Mouse (Mus musculus) yolk sac, embryonic 10.5 days (tissue): Measurements from ENCODE around the gene Zfp90.
"Not testable (repeated sequence)": the region's sequence is repeated elsewhere in the genome, so short reads cannot be mapped to it uniquely, and the experiment has no call there.

ENCODE experiments used
- DNase-seq: peaks from one replicate; pipeline ENCODE4 v3.0.0-alpha.2; 2017; ENCODE audit warnings: low spot score

The Zfp90 gene

DNA sequence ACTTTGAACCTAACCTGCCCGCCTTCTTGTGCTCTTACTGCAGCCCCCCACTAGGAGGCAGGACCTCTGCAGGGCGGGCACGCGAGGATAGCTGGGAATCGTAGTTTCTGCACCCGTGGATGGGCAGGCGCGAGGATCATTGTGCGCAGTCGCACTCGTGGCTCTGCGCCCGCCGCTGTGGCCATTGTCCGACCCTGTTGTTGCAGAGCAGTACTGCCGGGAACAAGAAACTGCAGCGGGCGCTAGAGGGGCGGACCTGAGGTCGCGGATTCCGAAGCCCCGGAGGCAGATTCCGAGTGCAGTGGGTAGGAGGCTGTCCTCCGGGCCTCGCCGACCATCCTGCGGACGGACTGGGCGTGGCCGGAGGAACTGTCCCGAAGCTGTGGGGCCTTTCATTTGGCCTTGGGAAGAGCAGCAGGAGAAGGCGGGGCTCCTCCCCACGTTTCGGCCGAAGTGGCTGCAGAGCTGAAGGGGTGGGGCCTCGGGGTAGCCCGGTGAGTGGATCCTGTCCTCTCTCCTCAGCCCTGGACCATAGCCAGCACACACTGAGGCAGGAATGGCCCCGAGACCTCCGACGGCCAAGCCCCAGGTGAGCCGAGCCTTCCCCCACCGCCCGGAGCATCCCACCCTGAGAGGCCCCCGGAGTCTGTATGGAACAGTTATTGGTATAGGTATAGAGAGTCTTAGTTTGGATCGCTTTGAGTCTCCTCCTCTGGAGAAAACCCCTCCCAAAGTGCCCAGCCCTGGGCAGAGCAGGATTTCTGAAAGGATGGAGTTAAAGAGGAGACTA, at the start of gene Zfp90:
Gene Zfp90, plus strand, starts transcription at position 146 of the 790 bp plus-strand sequence.
- peak; percentile 97 for DNase-seq

DNA sequence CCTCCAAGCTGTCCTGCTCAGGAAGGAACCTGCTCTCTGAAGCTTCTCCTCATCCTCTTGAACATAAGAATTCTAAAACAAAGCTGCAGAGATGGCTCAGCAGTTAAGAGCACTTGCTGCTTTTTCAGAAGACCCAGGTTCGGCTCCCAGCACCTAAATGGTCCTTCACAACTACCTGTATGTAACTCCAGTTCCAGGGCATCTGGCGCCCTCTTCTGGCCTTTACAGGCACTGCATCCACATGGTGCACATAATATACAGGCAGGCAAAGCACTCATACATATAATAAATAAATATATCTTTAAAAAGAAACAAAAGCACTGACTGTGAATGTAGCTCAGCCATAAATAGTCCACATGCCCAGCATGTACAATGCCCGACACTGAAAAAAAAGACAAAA, 46.6 kb upstream of the Zfp90 start:
- DNase-seq, result no peak

DNA sequence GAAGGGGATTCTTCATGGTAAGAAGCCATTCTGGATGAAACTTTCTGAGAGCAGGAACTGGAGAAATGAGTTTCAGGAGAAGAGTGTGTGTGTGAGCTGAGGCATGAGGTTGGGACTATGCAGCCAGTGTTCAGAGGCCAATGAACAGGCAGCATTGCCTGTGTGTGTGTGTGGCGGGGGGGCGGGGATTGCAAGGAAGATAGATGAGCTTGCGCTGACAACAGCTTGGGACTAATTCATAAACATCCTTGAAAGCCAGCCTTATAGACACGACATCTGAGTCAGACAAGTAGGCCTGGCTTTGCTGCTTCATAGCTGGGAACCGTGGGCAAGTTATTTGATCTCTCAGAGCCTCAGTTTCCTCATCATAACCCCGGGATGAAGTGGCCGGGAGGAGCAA, 46.1 kb upstream of the Zfp90 start:
- no peak for DNase-seq

DNA sequence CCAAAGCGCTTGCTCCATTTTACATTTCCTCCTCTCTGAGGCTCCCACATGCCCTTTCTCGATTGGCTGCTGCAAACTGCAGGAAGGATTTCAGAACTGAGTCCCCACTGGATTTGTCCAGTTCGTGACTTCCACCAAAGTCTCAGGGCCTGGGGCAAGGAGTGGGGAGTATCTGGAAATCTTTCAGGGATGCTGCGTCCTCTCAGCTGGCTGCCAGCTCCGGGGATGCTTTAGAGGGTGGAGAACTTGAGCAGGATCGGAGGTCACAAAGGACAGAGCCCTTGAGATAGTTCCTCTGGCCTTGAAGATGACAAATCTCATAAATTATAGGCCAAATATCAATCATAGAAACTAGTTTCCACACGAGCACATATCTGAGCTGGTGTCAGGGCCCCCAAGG, 39.2 kb upstream of the Zfp90 start:
- DNase-seq, result no peak

DNA sequence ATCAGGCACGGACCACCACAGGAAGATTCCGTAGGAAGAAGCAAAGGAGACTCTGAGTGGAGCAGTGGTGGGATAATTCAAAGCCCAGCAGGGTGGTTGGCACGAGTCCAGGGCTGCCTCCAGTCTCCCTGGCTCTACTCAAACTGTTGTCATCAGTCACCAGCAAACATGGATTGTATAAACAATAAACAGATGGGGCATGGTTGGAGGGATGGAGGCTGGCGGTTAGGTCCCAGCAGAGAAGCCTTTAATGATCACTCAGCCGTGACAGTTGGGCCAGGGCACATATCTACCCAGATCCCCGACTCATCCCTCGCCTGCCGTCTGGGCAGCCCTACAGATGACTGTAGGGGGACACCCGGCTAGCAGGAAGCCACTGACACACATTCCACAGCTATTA, 38.3 kb upstream of the Zfp90 start:
- no peak for DNase-seq

DNA sequence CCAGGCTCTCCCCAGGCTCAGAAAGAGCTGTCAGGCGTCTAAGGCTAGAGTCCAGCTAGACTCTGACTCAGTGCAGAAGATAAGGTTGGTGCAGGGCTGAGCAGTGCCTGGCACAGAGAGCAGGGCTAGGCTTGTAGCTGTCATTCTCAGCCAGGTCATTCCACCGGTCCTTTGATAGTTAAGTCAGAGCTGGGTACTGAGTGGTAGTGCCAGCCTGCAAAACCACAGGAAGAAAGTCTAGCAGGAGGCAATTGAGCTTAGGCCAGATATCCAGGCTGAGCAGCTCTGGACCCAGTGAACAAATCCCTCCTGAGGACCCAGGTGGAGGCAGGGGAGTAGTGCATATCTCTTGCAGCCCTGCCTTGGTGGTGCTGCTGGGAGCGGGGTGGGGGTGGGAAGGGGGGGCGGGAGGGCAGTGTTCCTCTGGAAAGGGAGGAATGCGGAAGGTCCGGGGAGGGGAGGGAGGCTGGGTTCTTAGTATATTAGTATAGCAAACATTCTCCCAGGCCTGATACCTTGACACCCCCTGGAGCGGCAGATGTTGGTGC, 36.6 kb upstream of the Zfp90 start:
- peak; percentile 39 for DNase-seq

DNA sequence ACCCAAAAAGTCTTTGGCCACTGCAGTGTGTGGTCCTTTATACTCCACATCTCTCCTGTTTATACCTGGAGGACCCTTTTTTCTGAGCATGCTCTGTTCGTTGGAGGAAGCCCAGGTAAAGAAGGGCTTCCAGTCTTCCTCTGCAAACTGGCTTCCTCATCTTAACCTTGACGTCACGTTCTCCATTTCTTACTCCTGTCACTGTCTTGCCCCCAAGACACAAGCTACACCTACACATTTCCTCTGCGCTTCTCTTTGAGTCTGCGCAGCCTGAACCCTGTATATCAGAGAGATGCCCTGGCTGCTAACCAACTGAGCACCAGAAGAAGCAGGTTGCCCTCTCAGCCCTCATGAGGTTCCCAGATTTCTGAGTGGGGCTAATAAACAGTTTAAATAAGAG, 35.8 kb upstream of the Zfp90 start:
- no peak for DNase-seq

DNA sequence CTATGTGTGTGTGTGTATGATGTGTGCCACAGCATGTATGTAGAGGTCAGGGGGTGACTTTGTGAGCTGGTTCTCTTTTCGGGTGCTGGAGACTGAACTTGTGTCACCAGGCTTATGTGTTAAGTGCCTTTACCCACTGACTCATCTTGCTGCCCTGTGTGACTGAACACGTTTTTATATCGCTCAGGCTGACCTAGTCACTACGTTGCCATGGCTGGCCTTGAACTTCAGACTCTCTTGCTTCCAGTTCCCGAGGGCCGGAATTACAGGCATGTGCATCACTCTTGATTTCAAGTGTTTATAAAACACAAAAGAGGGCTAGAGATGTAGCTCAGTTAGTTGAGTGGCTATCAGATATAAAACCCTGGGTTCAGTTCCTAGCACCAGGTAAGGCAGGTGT, 34.1 kb upstream of the Zfp90 start:
- no peak for DNase-seq

DNA sequence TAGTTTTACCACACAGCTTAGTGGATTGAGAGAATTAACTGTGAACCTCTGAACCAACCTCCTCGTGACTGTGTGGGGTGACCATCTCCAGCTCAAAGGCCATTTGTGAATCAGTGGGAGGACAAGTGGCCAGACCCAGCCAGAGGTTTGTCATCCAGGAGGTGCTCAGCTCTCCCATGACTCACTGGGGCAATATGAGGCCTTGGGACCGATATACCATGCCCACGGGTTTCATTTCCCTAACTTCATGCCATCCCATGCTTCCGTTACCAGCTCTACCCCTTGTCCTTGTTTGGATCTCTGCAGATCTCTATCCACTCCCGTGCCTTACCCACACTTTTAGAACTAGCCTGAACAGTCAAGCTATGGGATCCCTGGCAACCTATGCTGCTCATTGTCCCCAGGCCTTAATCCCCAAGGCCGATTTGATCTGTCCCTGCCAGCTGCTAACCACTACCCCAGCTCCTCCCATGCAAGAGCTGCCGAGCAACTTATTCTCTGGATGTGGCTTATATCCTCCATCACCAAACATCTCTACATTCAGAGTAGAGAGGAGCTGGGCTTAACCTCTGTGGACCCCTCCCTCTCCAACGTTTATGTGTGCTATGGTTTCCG, 27.2 kb upstream of the Zfp90 start:
- DNase-seq, result no peak

DNA sequence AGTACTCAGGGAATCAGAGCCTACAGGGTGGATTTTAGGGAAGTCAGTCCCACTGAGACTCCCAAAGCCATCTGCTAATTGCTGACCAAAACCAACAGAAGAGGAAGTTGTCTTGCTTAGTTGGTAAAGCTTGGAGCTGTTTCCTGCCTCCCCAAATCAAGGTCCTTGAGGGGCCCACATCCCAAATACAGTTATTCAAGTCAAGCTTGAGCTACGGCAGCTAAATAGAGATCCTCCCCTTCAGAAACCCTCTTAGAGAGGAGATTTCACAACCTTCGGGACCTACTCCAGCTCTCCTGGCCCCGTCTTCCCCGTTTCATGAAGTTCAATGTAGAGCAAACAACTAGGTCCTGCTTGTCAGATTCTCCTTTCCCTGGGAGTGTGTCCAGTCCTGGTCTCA, 20.6 kb upstream of the Zfp90 start:
- peak; percentile 16 for DNase-seq

DNA sequence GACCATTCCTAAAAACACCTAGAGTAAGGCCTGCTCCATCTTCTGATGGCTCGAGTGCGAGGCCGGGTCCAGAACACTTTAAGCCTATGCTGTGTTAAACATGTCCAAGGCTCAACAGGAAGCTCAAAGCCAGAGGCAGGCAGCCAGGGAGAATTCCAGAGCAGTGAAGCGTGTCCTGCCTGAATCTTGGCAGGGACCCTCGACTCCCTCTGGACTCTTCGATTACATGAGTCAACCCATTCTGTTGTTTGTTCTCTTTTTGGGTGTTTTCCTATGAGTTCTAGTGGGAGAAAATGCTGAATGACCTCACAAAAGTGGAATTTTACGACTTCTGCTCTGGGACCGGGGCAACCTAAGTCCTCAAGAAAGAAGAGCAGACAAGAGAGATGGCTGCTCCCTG, 15.4 kb upstream of the Zfp90 start:
- DNase-seq, result no peak

DNA sequence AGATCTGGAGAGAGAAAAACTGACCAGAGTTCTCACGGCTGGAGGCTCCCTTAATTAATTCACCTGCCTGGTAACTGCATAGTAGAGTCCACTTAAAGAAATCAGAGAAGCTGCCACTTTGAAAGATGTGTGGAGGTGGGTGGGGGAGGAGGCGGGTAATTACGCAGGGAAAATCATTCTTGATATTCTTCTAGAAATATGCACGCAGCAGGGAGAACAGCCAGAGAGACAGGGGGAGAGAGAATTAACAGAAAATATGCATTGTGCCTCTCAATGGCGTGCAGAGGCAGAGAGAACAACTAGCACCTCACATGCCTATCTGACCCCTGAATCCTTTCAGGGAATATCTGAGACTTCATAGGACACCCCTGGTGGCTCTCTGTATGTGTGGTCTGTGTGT, 14.9 kb upstream of the Zfp90 start:
- no peak for DNase-seq

DNA sequence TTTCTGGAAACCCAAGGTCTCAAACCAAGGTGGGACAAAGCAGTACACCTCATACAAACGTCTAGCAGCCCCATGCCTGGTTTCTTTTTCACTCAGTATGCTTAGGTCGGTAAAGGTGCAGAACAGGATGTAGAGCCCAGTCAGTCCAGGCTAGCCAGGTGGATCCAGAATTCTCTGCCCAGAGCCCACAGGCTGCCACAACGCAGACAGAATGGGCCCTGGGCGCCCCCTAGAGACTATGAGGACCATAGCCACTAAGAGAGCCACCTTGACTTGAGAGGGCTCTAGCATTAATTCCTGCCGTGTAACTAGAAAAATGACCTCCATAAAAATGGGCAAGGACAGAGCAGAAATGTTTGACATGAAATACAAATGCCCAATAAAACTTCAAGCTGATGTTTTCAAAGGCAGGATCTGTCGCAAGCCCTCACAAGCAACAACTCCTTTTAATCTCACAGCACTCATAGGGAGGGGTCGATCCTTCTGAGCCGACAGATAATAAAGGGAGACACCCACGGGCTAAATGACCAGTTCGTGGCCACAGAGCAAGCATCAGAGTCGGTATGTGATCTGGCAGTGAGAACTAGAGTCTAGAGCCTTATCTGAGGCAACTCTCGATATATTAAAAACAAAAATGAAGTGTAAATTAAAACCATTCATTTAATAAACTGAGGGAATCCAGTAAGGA, 11.7 kb upstream of the Zfp90 start:
- peak; percentile 62 for DNase-seq

DNA sequence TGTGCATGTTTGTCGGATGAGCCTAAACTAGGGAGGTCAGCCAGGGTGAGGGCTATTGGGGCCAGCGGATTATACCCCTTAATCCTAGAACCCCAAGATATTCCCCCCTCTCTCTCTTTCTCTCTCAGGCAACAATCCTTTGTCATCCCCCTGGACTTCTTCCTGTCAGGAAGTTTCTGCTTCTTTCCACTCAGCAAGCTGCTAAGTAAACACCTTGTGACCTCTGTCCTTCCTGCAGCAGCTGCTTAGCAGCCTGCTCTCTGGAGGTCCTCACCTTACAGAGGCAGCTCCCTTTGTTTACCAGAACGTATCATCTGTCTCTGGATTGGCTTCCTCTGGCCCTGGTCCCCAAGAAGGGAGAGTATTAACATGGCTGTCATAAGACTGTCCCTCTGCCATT, 10.3 kb upstream of the Zfp90 start:
- peak; percentile 82 for DNase-seq

DNA sequence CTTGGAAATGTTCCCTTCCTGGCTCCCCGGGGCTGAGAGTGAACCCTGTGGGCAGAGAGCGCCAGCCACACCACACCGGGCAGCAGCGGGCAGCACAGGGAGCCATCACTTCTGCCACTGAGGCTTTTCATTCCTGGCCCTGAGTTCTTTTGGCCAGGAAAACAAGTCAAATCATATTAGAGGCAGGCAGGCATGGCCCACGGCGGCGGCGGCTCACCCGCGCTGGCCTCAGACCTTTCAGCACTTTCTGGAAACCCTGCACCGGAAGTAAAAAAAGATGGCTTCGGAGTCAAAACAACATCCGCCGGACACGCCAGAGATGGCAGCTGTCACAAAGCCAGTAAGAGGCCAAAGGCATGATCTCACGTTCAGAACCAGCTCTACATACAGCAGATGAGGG, 9.3 kb upstream of the Zfp90 start:
- DNase-seq, result no peak

DNA sequence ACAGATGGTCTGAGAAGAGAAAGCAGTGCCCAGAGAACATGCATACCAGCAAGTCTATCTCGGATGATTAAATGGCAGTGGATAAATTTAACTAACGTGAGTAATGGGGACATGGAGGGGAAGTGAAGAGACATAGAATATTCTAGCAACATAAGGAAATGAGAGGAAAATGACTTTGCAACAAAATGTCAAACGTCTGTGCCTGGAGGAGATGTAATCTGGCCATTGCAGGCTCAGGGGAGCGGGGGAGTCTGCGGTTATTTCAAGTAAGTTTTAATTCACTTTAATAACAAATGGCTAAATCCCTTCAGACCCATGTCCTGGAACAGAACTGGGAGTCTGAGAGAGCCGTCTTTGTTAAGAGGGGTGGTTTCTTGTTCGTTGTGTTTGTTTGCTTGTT, 5.1 kb upstream of the Zfp90 start:
- DNase-seq, result no peak

DNA sequence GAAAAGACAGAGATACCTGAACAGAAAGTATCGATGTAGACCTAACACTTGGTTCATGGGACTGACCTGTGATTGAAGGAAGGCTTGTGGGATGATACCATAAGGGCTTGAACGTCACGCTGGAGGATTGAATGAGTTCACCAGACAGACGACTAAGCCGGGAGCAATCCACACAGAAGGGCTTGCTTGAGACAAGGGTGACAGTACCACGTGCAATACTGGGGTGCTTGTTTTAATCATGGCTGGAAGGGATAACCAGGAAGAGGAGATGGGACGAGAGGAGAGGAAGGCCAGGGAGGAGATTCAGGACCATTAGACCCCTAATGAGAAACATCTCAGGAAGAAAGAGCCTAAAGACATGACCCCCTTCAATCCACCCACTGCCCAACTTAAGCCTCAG, 4.6 kb upstream of the Zfp90 start:
- DNase-seq, result no peak

DNA sequence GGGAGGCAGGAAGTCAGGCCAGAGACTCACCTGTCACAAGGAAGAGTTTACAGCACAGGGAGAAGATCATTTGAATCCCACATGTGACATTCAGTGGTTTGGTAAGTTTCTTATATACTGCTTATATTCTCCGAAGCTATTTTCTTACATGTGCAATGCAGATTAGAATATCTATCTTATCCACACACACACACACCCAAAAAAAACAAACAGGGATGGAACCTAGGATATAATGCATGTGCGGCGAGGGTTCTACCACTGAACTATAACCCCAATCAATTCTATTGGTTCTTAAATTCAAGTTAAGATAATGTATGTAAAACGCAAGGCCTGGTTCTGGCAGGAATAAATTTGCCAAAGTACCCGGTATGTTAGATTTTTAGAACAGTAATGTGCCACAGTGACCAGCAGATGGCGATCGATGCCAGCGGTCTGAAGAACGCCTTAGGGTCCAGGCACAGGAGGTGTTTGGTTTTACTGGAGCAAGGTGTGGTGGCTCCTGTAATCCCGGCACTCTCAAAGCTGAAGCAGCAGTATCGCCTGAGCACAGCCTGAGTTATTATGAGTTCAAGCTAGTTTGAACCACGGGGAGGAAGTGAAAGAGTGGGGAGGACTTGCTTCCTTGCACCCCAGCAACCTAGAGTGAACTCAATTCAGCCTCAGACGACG, 3.2 kb upstream of the Zfp90 start:
- DNase-seq, result peak; percentile 48

DNA sequence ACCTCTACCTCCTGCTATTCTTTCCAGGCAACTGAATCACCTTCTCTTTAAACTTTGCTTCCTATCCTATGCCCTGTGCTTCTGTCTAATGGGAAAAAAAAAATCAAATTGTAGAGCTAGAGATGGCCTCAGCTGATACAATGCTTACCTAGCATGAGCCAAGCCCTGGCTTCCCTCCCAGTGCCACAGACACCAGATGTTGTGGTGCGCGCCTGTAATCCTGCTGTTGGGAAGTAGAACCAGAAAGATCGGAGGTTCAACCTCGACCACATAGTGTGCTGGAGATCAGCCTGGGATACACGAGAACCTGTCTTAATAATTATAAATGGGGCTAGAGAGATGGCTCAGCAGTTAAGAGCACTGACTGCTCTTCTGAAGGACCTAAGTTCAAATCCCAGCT, 2.6 kb downstream of the Zfp90 start:
- no peak for DNase-seq

DNA sequence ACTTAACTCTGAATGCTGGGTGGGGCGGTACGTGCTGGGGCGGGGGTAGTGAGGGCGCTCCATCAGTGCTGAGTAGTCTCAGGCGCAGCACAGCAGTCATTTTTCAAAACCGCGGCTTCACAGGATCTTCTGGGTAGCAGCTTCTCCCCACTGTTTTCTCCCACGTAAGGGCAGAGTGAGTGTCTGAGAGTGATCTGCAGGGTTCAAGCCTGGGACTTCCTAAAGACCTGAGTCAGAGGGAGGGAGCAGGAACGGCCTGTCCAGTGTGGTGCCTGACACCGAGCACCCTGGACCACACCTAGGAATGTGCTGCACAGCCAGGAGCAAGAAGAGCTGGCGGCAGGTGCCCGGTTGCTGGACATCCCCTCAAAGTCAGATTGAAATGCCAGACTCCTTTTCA, 16.0 kb downstream of the Zfp90 start:
- DNase-seq, result no peak

DNA sequence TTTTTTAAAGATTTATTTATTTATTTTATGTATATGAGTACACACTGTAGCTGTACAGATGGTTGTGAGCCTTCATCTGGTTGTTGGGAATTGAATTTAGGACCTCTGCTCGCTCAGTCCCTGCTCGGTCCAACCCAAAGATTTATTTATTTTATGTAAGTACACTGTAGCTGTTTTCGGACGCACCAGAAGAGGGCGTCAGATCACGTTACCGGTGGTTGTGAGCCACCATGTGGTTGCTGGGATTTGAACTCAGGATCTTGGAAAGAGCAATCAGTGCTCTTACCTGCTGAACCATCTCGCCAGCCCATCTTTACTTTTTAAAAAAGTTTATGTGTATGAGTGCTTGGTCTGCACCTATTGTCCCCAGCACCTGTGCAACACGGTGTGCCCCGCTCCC, 16.8 kb downstream of the Zfp90 start:
- DNase-seq, result not testable (repeated sequence)

DNA sequence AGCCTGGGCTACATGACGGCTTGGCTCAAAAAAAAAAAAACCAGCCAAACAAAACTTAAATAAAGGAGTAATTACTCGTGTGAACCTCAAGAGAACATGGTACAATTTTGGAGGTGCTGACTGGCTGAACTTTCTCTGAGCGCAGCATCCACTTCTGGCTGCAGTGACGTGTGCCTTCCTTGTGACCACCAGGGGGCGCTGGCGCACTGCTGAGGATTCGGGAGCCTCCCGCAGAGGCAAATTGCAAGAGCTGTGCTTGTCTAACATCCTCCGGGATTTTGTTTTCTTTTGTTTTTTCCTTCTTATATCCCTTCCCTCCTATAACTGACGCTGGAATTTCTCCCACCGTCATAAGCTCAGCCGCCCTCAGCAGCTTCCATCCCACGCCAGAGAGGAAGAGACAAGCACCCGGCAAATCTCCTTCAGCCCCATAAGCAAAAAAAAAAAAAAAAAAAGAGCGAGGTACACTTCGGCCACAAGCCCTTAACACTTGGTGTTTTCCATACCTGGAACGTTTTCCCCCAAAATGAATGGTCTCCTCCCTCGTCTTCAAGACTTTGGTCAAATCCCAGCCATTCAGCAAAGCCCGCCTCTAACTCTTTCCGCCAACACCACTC, 17.9 kb downstream of the Zfp90 start:
- DNase-seq, result peak; percentile 70
